Mouse (Mus musculus) embryonic facial prominence, embryonic 11.5 days (tissue): ENCODE measurements around the gene Pycr1. TPM values are rescaled to one million over a fixed set of nuclear protein-coding genes. Genes with fewer than 3 reads are reported as not detected.

Experiments used
- ATAC-seq: fragments of 200-750 bp; cut with Nextera tagmentation; replicated peaks from 2 replicates; pipeline ENCODE4 v1.8.0; 2017; ENCODE audit warnings: low read depth; ENCODE audit not compliant: insufficient number of reproducible peaks, low FRiP score, low TSS enrichment
- DNase-seq: peaks from one replicate; pipeline ENCODE4 v3.0.0-alpha.2; 2015; ENCODE audit warnings: low spot score
- H3K27ac ChIP-seq: fragments of 300-500 bp; sonication (generic); replicated peaks from 2 replicates; pipeline ENCODE4 v1.5.1; 2014; ENCODE audit warnings: mild to moderate bottlenecking, low read depth, low read length, control low read depth
- H3K27me3 ChIP-seq: fragments of 300-500 bp; sonication (generic); 2 replicates; pipeline ENCODE4 v1.6.1; 2014; ENCODE audit warnings: mild to moderate bottlenecking, low read length, moderate library complexity, mixed read lengths; ENCODE audit not compliant: control insufficient read depth, insufficient read depth
- H3K36me3 ChIP-seq: fragments of 300-500 bp; sonication (generic); replicated peaks from 2 replicates; pipeline ENCODE4 v1.6.1; 2014; ENCODE audit warnings: low read depth, mild to moderate bottlenecking, low read length, moderate library complexity, mixed read lengths; ENCODE audit not compliant: control insufficient read depth, insufficient read depth
- H3K4me1 ChIP-seq: fragments of 300-500 bp; sonication (generic); 2 replicates; pipeline ENCODE4 v1.6.1; 2014; ENCODE audit warnings: low read length, mixed read lengths; ENCODE audit not compliant: control insufficient read depth, insufficient read depth
- H3K4me2 ChIP-seq: fragments of 300-500 bp; sonication (generic); 2 replicates; pipeline ENCODE4 v1.6.1; 2014; ENCODE audit warnings: low read depth, mild to moderate bottlenecking, control low read depth, low read length, moderate library complexity
- H3K4me3 ChIP-seq: fragments of 300-500 bp; sonication (generic); 2 replicates; pipeline ENCODE4 v1.5.1; 2014; ENCODE audit warnings: low read depth, low read length, control low read depth
- H3K9ac ChIP-seq: fragments of 300-500 bp; sonication (generic); replicated peaks from 2 replicates; pipeline ENCODE4 v1.6.1; 2014; ENCODE audit warnings: mild to moderate bottlenecking, control low read depth, low read length
- H3K9me3 ChIP-seq: fragments of 300-500 bp; sonication (generic); replicated peaks from 2 replicates; pipeline ENCODE4 v1.6.1; 2016; ENCODE audit warnings: mild to moderate bottlenecking, low read length, inconsistent platforms, mixed read lengths; ENCODE audit not compliant: control insufficient read depth
- WGBS: fragments of 180-500 bp; shearing (Covaris S2); extraction: QIAGEN DNeasy Blood & Tissue Kit; methylation state at CpG from one replicate; pipeline ENCODE4 v1.1.7; 2014; 5-methylcytosine and 5-hydroxymethylcytosine counted together
- polyA plus RNA-seq: library from polyadenylated mRNA; unstranded; fragments of >200 nt; fragmentation: Nextera tagmentation; extraction: Ambion mirVana; gene quantifications from 2 replicates; pipeline ENCODE4 v1.2.1, GENCODE M21; 2014

The Pycr1 gene
- polyA plus RNA-seq, 1 experiment from 2014 or later = 27.1 TPM

DNA sequence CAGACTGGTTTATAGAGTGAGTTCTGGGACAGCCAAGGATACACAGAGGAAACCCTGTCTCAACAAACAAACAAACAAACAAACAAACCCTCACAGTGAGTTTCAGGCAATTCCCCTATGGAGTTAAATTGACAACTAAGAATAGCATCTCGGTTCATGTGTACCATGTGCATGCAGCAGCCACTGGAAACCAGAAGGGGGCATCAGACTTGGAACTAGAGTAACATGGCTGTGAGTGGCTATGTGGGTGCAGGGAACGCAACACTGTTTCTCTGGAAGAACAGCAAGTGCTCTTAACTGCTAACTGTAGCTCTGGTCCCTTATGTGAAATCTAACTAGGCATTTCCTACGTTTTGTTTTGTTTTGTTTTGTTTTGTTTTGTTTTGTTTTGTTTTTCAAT, 8.3 kb upstream of the Pycr1 start:
- no peak overlapping the region for H3K4me3 ChIP-seq
- DNase-seq = no peak
- no peak overlapping the region for H3K4me2 ChIP-seq
- H3K27ac ChIP-seq = no peak overlapping the region
- no peak for ATAC-seq
- peaks cover 5% of the 10 kb centered on the region; the same call in 1 of the 2 replicates for H3K27me3 ChIP-seq
- no peaks in the 10 kb centered on the region for H3K9me3 ChIP-seq
- H3K9ac ChIP-seq = no peak overlapping the region
- 68% methylated on average over 3 of the region's 3 CpGs for WGBS
- no peaks in the 10 kb centered on the region for H3K36me3 ChIP-seq
- no peaks in the 10 kb centered on the region for H3K4me1 ChIP-seq

GRCm38 (mm10) chr11:120648001-120648476, 4.5 kb upstream of the Pycr1 start, which contains the start of gene Myadml2:
Myadml2 (minus strand) TSS chr11:120648158.
- Histone ChIP-seq H3K27ac (no peak within 1 kb of the TSS), H3K9me3 (no peaks in the 10 kb centered on the region), H3K9ac (peak within 1 kb of the TSS; percentile 1; the same call in 1 of the 2 replicates), H3K4me2 (peak within 1 kb of the TSS; percentile 4; the same call in 1 of the 2 replicates), H3K27me3 (peaks cover 5% of the 10 kb centered on the region; the same call in 1 of the 2 replicates), H3K36me3 (no peaks in the 10 kb centered on the region), H3K4me1 (peaks cover under 1% of the 10 kb centered on the region; the same call in 1 of the 2 replicates), H3K4me3 (no peak within 1 kb of the TSS)
- ATAC-seq = no peak
- DNase-seq = peak; percentile 32
- WGBS = 2% methylated on average over 13 of the region's 13 CpGs

DNA sequence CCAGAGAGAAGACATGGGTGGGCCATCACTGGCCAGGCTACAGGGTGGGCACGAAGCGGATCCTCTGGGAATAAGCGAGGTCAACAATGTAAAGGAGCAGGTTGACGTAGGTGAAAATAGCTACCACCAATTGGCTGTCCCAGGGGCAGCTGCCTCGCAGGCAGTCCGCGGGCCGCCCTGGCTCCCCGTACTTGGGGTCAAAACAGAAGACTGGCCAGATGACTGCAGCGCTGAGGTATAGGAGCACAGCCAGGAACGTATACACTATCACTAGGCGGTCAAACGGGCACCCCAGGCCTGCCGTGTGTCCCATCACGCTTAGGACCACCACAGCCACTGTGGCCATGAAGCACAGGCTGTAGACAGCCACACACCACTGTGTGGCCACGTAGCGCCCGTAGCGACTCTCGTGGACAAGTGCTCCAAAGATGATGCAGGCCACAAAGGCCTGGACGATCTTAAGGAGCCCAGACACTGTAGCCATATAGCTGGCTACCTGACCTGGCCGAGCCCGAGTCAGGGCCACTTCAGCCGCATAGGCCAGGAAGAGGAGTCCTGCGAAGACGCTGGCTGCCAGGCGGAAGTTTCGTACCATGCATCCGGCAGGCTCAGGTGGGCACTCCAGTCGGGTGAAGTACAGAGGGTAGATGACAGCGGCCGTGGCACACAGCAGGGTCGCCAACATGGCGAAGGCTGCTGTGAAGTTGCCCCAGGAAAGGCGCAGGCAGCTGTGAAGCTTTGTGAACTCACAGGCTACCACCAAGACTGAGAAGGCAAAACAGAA, 3.7 kb upstream of the Pycr1 start:
- Histone ChIP-seq H3K27me3 (peaks cover 5% of the 10 kb centered on the region; the same call in 1 of the 2 replicates), H3K9ac (no peak overlapping the region; the same call in 1 of the 2 replicates), H3K27ac (no peak overlapping the region), H3K4me1 (peaks cover 3% of the 10 kb centered on the region; the same call in 1 of the 2 replicates), H3K4me3 (no peak overlapping the region), H3K36me3 (no peaks in the 10 kb centered on the region), H3K9me3 (no peaks in the 10 kb centered on the region), H3K4me2 (no peak overlapping the region; the same call in 1 of the 2 replicates)
- no peak for ATAC-seq
- no peak for DNase-seq
- 77% methylated on average over 35 of the region's 35 CpGs for WGBS

GRCm38 (mm10) chr11:120642939-120643600, 499 bp downstream of the Pycr1 start:
- Histone ChIP-seq H3K27ac (no peak overlapping the region), H3K4me2 (peak overlapping the region; percentile 89), H3K4me3 (peak overlapping the region; percentile 33), H3K36me3 (no peaks in the 10 kb centered on the region), H3K9ac (peak overlapping the region; percentile 54), H3K9me3 (no peaks in the 10 kb centered on the region), H3K4me1 (peaks cover 3% of the 10 kb centered on the region; the same call in 1 of the 2 replicates), H3K27me3 (peaks cover 5% of the 10 kb centered on the region; the same call in 1 of the 2 replicates)
- 3% methylated on average over 18 of the region's 18 CpGs for WGBS
- peak; percentile 43 for DNase-seq
- ATAC-seq = peak; percentile 41

DNA sequence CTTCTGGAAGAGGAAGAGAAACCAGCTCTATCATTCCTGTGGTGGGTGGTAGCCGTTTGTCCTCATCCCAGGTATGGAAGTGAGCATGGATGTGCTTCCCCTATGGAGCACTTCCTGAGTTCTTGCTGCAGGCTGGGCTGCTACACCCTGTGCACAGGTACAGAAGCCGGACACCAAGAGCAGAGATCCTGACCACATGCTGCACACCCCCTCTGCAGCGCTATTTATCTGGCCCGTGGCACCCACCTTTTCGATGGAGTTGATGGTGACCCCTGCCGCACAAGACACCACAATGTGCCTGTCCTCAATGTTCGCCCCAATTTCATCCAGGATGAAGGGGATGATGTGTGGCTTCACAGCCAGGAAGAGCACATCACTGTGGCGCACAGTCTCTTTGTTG, 1.7 kb downstream of the Pycr1 start:
- H3K9ac ChIP-seq = no peak overlapping the region; the same call in 1 of the 2 replicates

GRCm38 (mm10) chr11:120641255-120641654, 2.3 kb downstream of the Pycr1 start:
- ATAC-seq = no peak
- Histone ChIP-seq H3K9me3 (no peaks in the 10 kb centered on the region), H3K4me2 (no peak overlapping the region), H3K27me3 (no peaks in the 10 kb centered on the region), H3K4me3 (no peak overlapping the region), H3K27ac (no peak overlapping the region), H3K9ac (peak overlapping the region; percentile 28), H3K4me1 (peaks cover 3% of the 10 kb centered on the region; the same call in 1 of the 2 replicates), H3K36me3 (no peaks in the 10 kb centered on the region)
- WGBS = 61% methylated on average over 9 of the region's 9 CpGs
- DNase-seq = no peak

More for the DNA sequence above, 1.7 kb downstream of the Pycr1 start:
- Histone ChIP-seq H3K27ac (no peak overlapping the region), H3K4me3 (no peak overlapping the region), H3K4me2 (no peak overlapping the region), H3K9me3 (no peaks in the 10 kb centered on the region), H3K27me3 (no peaks in the 10 kb centered on the region), H3K4me1 (peaks cover 3% of the 10 kb centered on the region; the same call in 1 of the 2 replicates), H3K36me3 (no peaks in the 10 kb centered on the region)
- 86% methylated on average over 8 of the region's 8 CpGs for WGBS
- no peak for DNase-seq
- no peak for ATAC-seq

DNA sequence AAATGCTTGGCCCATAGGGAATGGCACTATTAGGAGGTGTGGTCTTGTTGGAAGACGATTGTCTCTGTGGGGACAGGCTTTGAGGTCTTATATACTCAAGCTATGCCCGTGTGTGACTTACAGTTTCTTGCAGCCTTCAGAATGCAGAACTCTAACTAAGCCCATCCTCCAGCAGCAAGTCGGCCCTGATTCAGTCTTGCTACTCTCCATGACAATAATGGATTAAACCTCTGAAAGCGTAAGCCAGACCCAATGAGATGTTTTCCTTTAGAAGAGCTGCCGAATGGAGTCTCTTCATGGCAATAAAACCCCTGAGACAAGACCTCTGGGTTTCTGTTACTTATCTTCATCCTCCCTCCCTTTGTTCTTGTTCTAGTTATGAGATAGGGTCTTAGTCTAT, 8.8 kb downstream of the Pycr1 start:
- Histone ChIP-seq H3K9me3 (no peaks in the 10 kb centered on the region), H3K4me3 (no peak overlapping the region), H3K4me1 (peaks cover 9% of the 10 kb centered on the region; the same call in 1 of the 2 replicates), H3K27ac (no peak overlapping the region), H3K9ac (no peak overlapping the region), H3K27me3 (no peaks in the 10 kb centered on the region), H3K4me2 (no peak overlapping the region), H3K36me3 (no peaks in the 10 kb centered on the region)
- no peak for DNase-seq
- no peak for ATAC-seq
- WGBS = 82% methylated on average over 5 of the region's 5 CpGs
